Mouse (Mus musculus): Measurements from ENCODE around the gene Gm5269. TPM values are rescaled to one million over a fixed set of nuclear protein-coding genes. Genes with fewer than 3 reads are reported as not detected.

Gene Gm5269
- polyA plus RNA-seq, 1 experiment from 2014 or later, result not detected

Other genes with a start within 250 kb of the Gm5269 start
- gene Wdr75, start 95.1 kb downstream of the Gm5269 start, polyA plus RNA-seq (2016; fragmentation: Nextera tagmentation; extraction: Ambion mirVana), result 49.0 and 65.8 TPM in 2 replicates
- gene Slc40a1, start 36.2 kb upstream of the Gm5269 start, polyA plus RNA-seq (2016; fragmentation: Nextera tagmentation; extraction: Ambion mirVana), result 12.5 and 13.2 TPM in 2 replicates
- gene Dnah7b, start 176.0 kb upstream of the Gm5269 start, polyA plus RNA-seq (2016; fragmentation: Nextera tagmentation; extraction: Ambion mirVana), result 2.2 and 2.6 TPM in 2 replicates